Mouse (Mus musculus) liver, adult 2 months (tissue): Measurements from ENCODE around the gene Cdr2.

ENCODE experiments used
- CTCF ChIP-seq: fragments of 200-500 bp; IDR thresholded peaks from 2 replicates; pipeline ENCODE4 v1.5.1; 2011; ENCODE audit warnings: low read depth, low read length, control low read depth
- POLR2A ChIP-seq: fragments of 200-500 bp; IDR thresholded peaks from 2 replicates; pipeline ENCODE4 v1.6.1; 2011; ENCODE audit warnings: low read length, control low read depth; ENCODE audit not compliant: insufficient read depth; ENCODE audit errors: extremely low read depth

DNA sequence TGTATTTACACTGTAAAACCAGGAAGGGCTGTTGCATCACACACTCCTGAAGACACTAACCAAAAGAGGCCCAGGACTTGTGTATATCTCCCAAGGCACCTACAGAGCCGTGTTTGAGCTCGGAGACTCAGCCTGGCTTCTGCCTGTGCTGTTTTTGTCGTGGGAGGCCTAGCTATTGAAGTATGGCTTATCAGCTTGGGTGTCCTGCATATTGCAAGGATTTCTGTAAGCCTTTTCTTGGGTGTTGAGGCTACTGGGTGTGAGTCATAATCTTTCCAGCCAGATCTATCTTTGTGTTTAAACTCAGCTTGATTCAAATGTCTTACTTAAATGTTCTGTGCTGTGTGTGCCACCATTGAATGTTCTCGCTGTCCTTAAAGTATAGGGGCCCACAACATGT, 45.6 kb downstream of the Cdr2 start:
- no peak for TF ChIP-seq POLR2A
- TF ChIP-seq CTCF: no peak
